Mouse (Mus musculus) ES-Bruce4 (cell line): ENCODE measurements around the gene Trim56. TPM values are rescaled to one million over a fixed set of nuclear protein-coding genes. Genes with fewer than 3 reads are reported as not detected.
"Not testable (repeated sequence)": the region's sequence is repeated elsewhere in the genome, so short reads cannot be mapped to it uniquely, and the experiment has no call there.

ENCODE experiments used
- H3K27ac ChIP-seq: 2 replicates; pipeline ENCODE4 v1.5.1; 2012; ENCODE audit warnings: low read length, inconsistent platforms; ENCODE audit not compliant: insufficient read depth
- H3K27me3 ChIP-seq: 2 replicates; pipeline ENCODE4 v1.6.1; 2012; ENCODE audit warnings: mild to moderate bottlenecking, low read length, inconsistent platforms; ENCODE audit not compliant: control insufficient read depth, poor library complexity, insufficient read depth, severe bottlenecking
- H3K36me3 ChIP-seq: 2 replicates; pipeline ENCODE4 v1.6.1; 2012; ENCODE audit warnings: inconsistent platforms, mild to moderate bottlenecking, low read length, moderate library complexity; ENCODE audit not compliant: control insufficient read depth, poor library complexity, insufficient read depth, severe bottlenecking
- H3K4me1 ChIP-seq: one replicate; pipeline ENCODE4 v1.8.1; 2011; ENCODE audit warnings: low read length; ENCODE audit not compliant: control insufficient read depth, insufficient read depth
- H3K4me3 ChIP-seq: 2 replicates; pipeline ENCODE4 v1.5.1; 2011; ENCODE audit warnings: low read depth, mild to moderate bottlenecking, low read length
- H3K9ac ChIP-seq: 2 replicates; pipeline ENCODE4 v1.6.1; 2012; ENCODE audit warnings: low read depth, mild to moderate bottlenecking, inconsistent platforms; ENCODE audit not compliant: poor library complexity, severe bottlenecking
- H3K9me3 ChIP-seq: replicated peaks from 2 replicates; pipeline ENCODE4 v1.6.1; 2012; ENCODE audit warnings: mild to moderate bottlenecking, low read length, inconsistent platforms; ENCODE audit not compliant: control insufficient read depth, poor library complexity, insufficient read depth, severe bottlenecking
- CTCF ChIP-seq: IDR thresholded peaks from one replicate; pipeline ENCODE4 v1.8.1; 2011; ENCODE audit warnings: low read depth, low read length
- EP300 ChIP-seq: IDR thresholded peaks from 2 replicates; pipeline ENCODE4 v1.6.1; 2011; ENCODE audit warnings: low read depth, low read length; ENCODE audit not compliant: insufficient read depth
- POLR2A ChIP-seq: IDR thresholded peaks from one replicate; pipeline ENCODE4 v1.8.1; 2011; ENCODE audit warnings: low read length; ENCODE audit not compliant: insufficient read depth
- polyA plus RNA-seq: library from polyadenylated mRNA; stranded (reverse); fragments of >200 nt; gene quantifications from 2 replicates; pipeline ENCODE4 v1.2.4, GENCODE M21; 2011; ENCODE audit warnings: low read depth; ENCODE audit not compliant: missing spikeins, insufficient read depth, insufficient read length

Gene Trim56
- polyA plus RNA-seq: 15.2 and 16.1 TPM in 2 replicates

GRCm38 (mm10) chr5:137115866-137116847 lies at the start of gene Trim56:
Gene Trim56, minus strand, starts transcription at chr5:137116209.
- peak within 1 kb of the TSS; percentile 89 for H3K9ac ChIP-seq
- H3K9me3 ChIP-seq: no peaks in the 10 kb centered on the region
- no peaks in the 10 kb centered on the region for H3K27me3 ChIP-seq
- peaks cover 7% of the 10 kb centered on the region for H3K4me1 ChIP-seq
- no peak within 1 kb of the TSS for H3K27ac ChIP-seq
- peak within 1 kb of the TSS; percentile 69 for H3K4me3 ChIP-seq
- TF ChIP-seq CTCF: no peak
- TF ChIP-seq POLR2A: peak; percentile 38
- no peaks in the 10 kb centered on the region for H3K36me3 ChIP-seq

GRCm38 (mm10) chr5:137161853-137162252 lies 45.8 kb upstream of the Trim56 start:
- Histone ChIP-seq H3K9ac (no peak overlapping the region), H3K9me3 (no peaks in the 10 kb centered on the region), H3K27me3 (no peaks in the 10 kb centered on the region), H3K27ac (no peak overlapping the region), H3K36me3 (no peaks in the 10 kb centered on the region), H3K4me3 (no peak overlapping the region), H3K4me1 (no peaks in the 10 kb centered on the region)
- no peak for TF ChIP-seq CTCF
- TF ChIP-seq EP300: no peak
- TF ChIP-seq POLR2A: no peak

- H3K36me3 ChIP-seq: no peaks in the 10 kb centered on the region
- TF ChIP-seq POLR2A (no peak), CTCF (peak; percentile 100), EP300 (0 out of 2 replicates have a peak, but pooled peaks have one; percentile 21)
Measured at GRCm38 (mm10) chr5:137159461-137159860, 43.5 kb upstream of the Trim56 start.

GRCm38 (mm10) chr5:137153289-137153688 lies 37.3 kb upstream of the Trim56 start:
- TF ChIP-seq POLR2A (no peak), EP300 (no peak), CTCF (no peak)
- no peak overlapping the region for H3K27ac ChIP-seq
- no peak overlapping the region for H3K4me3 ChIP-seq
- H3K9ac ChIP-seq: no peak overlapping the region
- no peaks in the 10 kb centered on the region for H3K4me1 ChIP-seq
- no peaks in the 10 kb centered on the region for H3K27me3 ChIP-seq
- H3K9me3 ChIP-seq: no peaks in the 10 kb centered on the region
- H3K36me3 ChIP-seq: no peaks in the 10 kb centered on the region

More at GRCm38 (mm10) chr5:137159461-137159860, 43.5 kb upstream of the Trim56 start:
- H3K27me3 ChIP-seq: no peaks in the 10 kb centered on the region
- no peaks in the 10 kb centered on the region for H3K4me1 ChIP-seq
- H3K4me3 ChIP-seq: no peak overlapping the region
- no peaks in the 10 kb centered on the region for H3K9me3 ChIP-seq
- H3K9ac ChIP-seq: no peak overlapping the region
- H3K27ac ChIP-seq: no peak overlapping the region

DNA sequence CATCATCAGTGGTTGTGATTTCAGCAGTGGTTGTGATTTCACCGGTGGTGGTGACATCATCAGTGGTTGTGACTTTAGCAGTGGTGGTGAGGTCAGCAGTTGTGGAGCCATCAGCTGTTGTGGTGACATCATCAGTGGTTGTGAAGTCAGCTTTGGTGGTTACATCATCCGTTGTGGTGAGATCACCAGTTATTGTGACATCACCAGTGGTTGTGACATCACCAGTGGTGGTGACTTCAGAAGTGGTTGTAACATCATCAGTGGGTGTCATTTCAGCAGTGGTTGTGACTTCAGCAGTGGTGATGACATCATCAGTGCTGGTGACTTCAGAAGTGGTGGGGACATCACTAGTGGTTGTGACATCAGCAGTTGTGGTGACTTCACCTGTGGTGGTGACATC lies 36.6 kb upstream of the Trim56 start:
- no peaks in the 10 kb centered on the region for H3K9me3 ChIP-seq
- no peak for TF ChIP-seq EP300
- TF ChIP-seq POLR2A: no peak
- TF ChIP-seq CTCF: no peak

DNA sequence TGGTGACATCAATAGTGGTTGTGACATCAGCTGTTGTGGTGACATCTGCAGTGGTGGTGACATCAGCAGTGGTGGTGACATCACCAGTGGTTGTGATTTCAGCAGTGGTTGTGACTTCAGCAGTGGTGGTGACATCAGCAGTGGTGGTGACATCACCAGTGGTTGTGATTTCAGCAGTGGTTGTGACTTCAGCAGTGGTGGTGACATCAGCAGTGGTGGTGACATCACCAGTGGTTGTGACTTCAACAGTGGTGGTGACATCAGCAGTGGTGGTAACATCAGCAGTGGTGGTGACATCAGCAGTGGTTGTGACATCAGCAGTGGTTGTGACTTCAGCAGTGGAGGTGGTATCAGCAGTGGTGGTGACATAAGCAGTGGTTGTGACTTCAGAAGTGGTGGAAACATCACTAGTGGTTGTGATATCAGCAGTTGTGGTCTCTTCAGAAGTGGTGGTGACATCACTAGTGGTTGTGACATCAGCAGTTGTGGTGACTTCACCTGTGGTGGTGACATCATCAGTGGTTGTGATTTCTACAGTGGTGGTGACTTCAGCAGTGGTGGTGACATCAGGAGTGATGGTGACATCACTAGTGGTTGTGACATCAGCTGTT lies 33.4 kb upstream of the Trim56 start, which contains the start of gene Muc3:
Gene Muc3 (minus strand): TSS at position 51 of the 611 bp plus-strand sequence.
- H3K9me3 ChIP-seq, H3K4me3 ChIP-seq, H3K36me3 ChIP-seq, H3K27me3 ChIP-seq, H3K27ac ChIP-seq, H3K4me1 ChIP-seq, H3K9ac ChIP-seq: not testable (repeated sequence)

More for the DNA sequence above, 36.6 kb upstream of the Trim56 start:
- Histone ChIP-seq H3K36me3 (no peaks in the 10 kb centered on the region), H3K27me3 (no peaks in the 10 kb centered on the region), H3K9ac (no peak overlapping the region), H3K4me1 (no peaks in the 10 kb centered on the region), H3K27ac (no peak overlapping the region), H3K4me3 (no peak overlapping the region)
